Mouse (Mus musculus) kidney, adult 2 months (tissue): Measurements from ENCODE around the gene Lifr.

Source experiments
- CTCF ChIP-seq: fragments of 200-500 bp; conservative IDR thresholded peaks from 2 replicates; pipeline ENCODE4 v1.5.1; 2011; ENCODE audit warnings: low read depth, mild to moderate bottlenecking, control low read depth, low read length, moderate library complexity, mixed read lengths; ENCODE audit not compliant: insufficient read depth, insufficient read length
- POLR2A ChIP-seq: fragments of 200-500 bp; IDR thresholded peaks from one replicate; pipeline ENCODE4 v1.6.1; 2011; ENCODE audit warnings: low read depth, low read length, control low read depth

DNA sequence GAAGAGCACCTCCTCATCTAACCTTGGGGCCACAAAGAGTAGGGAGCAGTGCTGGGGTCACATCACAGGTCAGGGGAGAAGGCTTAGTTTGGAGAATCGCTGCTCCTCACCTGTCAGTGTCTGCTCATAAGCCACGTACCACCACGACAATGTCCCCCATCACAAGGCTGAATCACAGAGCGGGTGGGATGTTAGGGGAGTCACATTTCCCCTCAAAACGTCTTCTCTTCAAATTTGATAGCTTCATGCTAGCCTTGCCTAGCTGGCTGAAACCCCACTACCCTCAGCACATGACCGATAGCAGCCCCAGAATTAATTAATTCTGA lies 126.8 kb downstream of the Lifr start:
- TF ChIP-seq CTCF (no peak), POLR2A (no peak)
